Mouse (Mus musculus) lung, postnatal 0 days (tissue): ENCODE data around the gene Adam15. TPM values are rescaled to one million over a fixed set of nuclear protein-coding genes. Genes with fewer than 3 reads are reported as not detected.

Experiments used
- ATAC-seq: fragments of 200-750 bp; cut with Nextera tagmentation; 2 replicates; pipeline ENCODE4 v1.8.0; 2017; ENCODE audit warnings: moderate library complexity
- DNase-seq: peaks from one replicate; pipeline ENCODE4 v3.0.0-alpha.2; 2016; ENCODE audit warnings: low spot score
- H3K27ac ChIP-seq: fragments of 300-500 bp; sonication (generic); 2 replicates; pipeline ENCODE4 v1.5.1; 2014; ENCODE audit warnings: antibody characterized with exemption, mild to moderate bottlenecking, low read length, mixed read lengths
- H3K27me3 ChIP-seq: fragments of 300-500 bp; sonication (generic); replicated peaks from 2 replicates; pipeline ENCODE4 v1.6.1; 2014; ENCODE audit warnings: low read length, mixed read lengths; ENCODE audit not compliant: insufficient read depth
- H3K36me3 ChIP-seq: fragments of 300-500 bp; sonication (generic); 2 replicates; pipeline ENCODE4 v1.6.1; 2014; ENCODE audit warnings: low read length, mixed read lengths; ENCODE audit not compliant: insufficient read depth
- H3K4me1 ChIP-seq: fragments of 300-500 bp; sonication (generic); 2 replicates; pipeline ENCODE4 v1.6.1; 2014; ENCODE audit warnings: antibody characterized with exemption, low read depth, low read length, mixed read lengths; ENCODE audit not compliant: insufficient read depth
- H3K4me2 ChIP-seq: fragments of 300-500 bp; sonication (generic); replicated peaks from 2 replicates; pipeline ENCODE4 v1.6.1; 2014; ENCODE audit warnings: low read depth, mild to moderate bottlenecking, low read length, moderate library complexity, mixed read lengths
- H3K4me3 ChIP-seq: fragments of 300-500 bp; sonication (generic); 2 replicates; pipeline ENCODE4 v1.5.1; 2014; ENCODE audit warnings: low read depth, low read length
- H3K9ac ChIP-seq: fragments of 300-500 bp; sonication (generic); replicated peaks from 2 replicates; pipeline ENCODE4 v1.6.1; 2014; ENCODE audit warnings: low read depth, mild to moderate bottlenecking
- H3K9me3 ChIP-seq: fragments of 300-500 bp; sonication (generic); 2 replicates; pipeline ENCODE4 v1.6.1; 2016; ENCODE audit warnings: low read length, mixed read lengths
- CTCF ChIP-seq: IDR thresholded peaks from 2 replicates; pipeline ENCODE4 v1.5.1; 2016; ENCODE audit warnings: antibody characterized with exemption, mild to moderate bottlenecking
- EP300 ChIP-seq: IDR thresholded peaks from 2 replicates; pipeline ENCODE4 v1.6.1; 2016; ENCODE audit warnings: antibody characterized with exemption, mild to moderate bottlenecking, control low read depth
- whole genome bisulfite sequencing: fragments of 180-500 bp; shearing (Covaris S2); extraction: QIAGEN DNeasy Blood & Tissue Kit; methylation state at CpG from one replicate; pipeline ENCODE4 v1.1.7; 2014; 5-methylcytosine and 5-hydroxymethylcytosine counted together
- polyA plus RNA-seq: library from polyadenylated mRNA; unstranded; fragments of >200 nt; fragmentation: Nextera tagmentation; extraction: Ambion mirVana; gene quantifications from 2 replicates; pipeline ENCODE4 v1.2.1, GENCODE M21; 2015

The Adam15 gene
- polyA plus RNA-seq, 1 experiment from 2014 or later = 177 TPM

DNA sequence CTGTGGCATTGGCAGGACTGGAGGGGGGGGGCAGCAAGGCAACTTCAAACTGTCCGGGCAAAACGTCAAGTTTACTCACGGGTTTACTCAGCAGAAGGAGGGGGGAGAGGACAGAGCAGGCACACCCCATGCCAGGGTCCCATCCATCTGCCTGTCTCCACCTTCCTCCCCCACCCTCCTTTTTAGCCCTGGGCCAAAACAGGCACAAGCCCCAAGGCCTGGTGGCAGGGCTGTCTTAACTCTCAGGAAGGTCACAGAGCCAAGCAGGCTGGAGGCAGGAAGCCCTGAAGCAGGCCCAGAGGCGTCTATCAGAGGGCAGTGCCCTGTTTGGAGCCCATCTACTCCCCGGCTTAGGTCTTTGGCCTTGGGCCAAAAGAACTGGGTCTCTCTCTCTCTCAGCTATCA lies 40.3 kb upstream of the Adam15 start:
- Histone ChIP-seq H3K4me2 (peak overlapping the region; percentile 99), H3K4me3 (no peak overlapping the region), H3K27ac (peak overlapping the region; percentile 97; the same call in 1 of the 2 replicates), H3K9me3 (no peaks in the 10 kb centered on the region), H3K36me3 (no peaks in the 10 kb centered on the region), H3K4me1 (peaks cover 19% of the 10 kb centered on the region), H3K9ac (0 out of 2 replicates have a peak overlapping the region, but pooled peaks have one; percentile 8), H3K27me3 (no peaks in the 10 kb centered on the region)
- ATAC-seq (no peak), DNase-seq (peak; percentile 55)
- TF ChIP-seq CTCF (no peak), EP300 (no peak)
- WGBS = 18% methylated on average over 5 of the region's 5 CpGs

DNA sequence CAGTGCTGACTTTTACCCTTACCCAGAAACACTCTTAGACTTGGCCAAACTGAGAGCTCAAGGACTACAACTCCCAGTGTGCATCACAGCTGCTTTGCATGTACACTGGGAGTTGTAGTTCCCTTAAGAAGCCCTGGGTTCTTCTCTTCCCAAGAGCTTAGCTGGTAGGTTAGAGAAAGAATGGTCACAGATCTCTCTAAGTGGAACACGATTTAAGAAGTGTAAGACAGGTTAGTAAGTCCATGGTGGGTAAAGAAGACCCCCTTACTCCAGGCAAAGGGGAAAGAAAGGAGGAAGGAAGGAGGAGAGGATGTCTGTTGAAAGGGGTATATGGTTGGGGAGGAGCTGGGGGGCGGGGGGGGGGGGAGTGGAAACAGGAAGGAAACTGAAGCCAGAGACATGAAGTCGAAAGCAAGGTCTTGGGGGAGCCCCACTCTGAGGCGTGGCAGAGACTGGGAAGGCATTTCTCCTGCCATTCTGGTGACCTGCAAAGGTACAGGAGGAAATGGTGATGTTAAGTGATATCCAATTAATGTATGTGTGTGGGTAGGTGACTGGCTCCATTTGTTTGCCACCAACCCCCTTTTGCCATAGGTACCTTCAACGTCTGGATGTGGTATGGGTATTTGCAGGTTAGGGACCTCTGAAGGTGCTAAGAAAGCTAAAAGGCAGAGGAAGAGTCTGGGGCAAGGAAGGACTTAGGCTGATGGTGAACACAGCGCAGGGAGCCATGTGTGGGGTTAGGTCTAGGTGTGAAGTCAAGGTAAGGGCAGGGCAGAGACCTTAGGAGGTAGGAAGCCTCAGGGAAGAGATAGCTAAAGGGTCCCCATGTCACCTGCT lies 39.3 kb upstream of the Adam15 start:
- H3K4me3 ChIP-seq = no peak overlapping the region
- H3K27ac ChIP-seq = no peak overlapping the region; the same call in 1 of the 2 replicates
- peaks cover 18% of the 10 kb centered on the region for H3K4me1 ChIP-seq
- 53% methylated on average over 6 of the region's 6 CpGs for WGBS
- no peak overlapping the region for H3K9ac ChIP-seq
- H3K4me2 ChIP-seq = no peak overlapping the region
- H3K27me3 ChIP-seq = no peaks in the 10 kb centered on the region
- ATAC-seq (no peak), DNase-seq (peak; percentile 73)
- no peaks in the 10 kb centered on the region for H3K9me3 ChIP-seq
- H3K36me3 ChIP-seq = no peaks in the 10 kb centered on the region
- TF ChIP-seq EP300 = no peak
- TF ChIP-seq CTCF = no peak

DNA sequence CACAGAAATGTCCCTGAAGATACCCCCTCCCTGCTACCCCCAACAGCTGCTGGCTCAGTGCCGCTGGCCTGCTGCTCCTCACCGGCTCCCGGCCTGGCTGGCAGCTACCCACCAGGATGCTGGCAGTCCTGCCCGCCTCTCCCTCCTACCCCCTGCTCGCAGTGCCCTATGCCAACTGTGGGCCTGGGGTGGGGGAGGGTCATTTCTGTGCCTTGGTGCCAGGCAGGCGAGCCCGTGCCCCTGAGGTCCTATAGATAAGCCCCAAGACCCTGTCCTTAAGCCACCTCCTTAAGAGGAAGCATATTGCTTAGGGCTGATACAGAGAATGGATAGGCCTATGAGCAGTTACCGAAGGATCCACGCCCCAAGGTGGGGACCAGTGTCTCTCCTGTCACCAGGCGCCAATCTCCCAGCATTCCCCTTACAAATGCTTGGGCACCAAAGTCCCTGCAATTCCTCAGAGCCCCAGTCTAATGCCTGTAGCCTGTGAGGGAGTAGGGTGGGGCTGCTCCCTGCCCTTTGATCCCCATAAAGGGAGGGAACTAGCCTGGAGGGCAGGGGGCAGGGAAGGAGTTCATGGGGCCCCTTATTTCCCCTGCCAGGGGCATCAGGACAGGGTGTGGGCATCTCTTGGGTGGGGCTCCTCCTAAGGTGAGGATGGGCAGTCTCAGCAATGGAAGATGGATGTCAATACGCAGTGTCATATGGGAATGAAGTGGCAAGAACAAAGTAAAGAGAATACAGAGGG lies 38.5 kb upstream of the Adam15 start:
- Histone ChIP-seq H3K27ac (peak overlapping the region; percentile 72; the same call in 1 of the 2 replicates), H3K4me1 (peaks cover 18% of the 10 kb centered on the region), H3K4me3 (no peak overlapping the region), H3K4me2 (0 out of 2 replicates have a peak overlapping the region, but pooled peaks have one; percentile 17), H3K9me3 (no peaks in the 10 kb centered on the region), H3K36me3 (no peaks in the 10 kb centered on the region), H3K9ac (no peak overlapping the region), H3K27me3 (no peaks in the 10 kb centered on the region)
- ATAC-seq (no peak), DNase-seq (peak; percentile 67)
- 68% methylated on average over 10 of the region's 11 CpGs for WGBS
- TF ChIP-seq EP300 (no peak), CTCF (no peak)

DNA sequence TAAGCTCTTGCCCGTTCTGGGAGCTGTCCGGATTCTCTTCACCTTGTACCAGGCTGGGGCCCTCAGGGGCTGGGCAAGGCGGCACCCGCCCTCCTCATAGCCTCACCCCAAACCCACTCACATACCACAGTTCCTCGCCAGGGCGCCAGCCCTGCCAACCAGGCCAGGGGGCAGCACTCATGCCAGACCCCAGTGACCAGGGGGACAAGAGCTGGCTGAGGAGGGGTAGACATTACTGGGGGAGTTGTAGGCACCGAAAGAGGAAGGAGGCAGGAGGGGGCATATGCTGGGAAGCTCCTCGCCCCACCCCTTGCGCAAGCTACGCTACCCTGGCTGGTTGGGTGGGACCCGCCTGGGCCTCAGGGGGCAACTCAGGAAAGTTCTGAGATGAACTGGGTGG lies 37.8 kb upstream of the Adam15 start:
- no peak overlapping the region for H3K4me3 ChIP-seq
- peak; percentile 22 for DNase-seq
- H3K4me1 ChIP-seq = peaks cover 18% of the 10 kb centered on the region
- TF ChIP-seq CTCF (peak; percentile 22; the same call in 1 of the 2 replicates), EP300 (no peak)
- H3K9me3 ChIP-seq = no peaks in the 10 kb centered on the region
- H3K4me2 ChIP-seq = peak overlapping the region; percentile 40
- H3K27ac ChIP-seq = peak overlapping the region; percentile 72
- 61% methylated on average over 9 of the region's 11 CpGs for WGBS
- no peak overlapping the region for H3K9ac ChIP-seq
- no peaks in the 10 kb centered on the region for H3K36me3 ChIP-seq
- no peaks in the 10 kb centered on the region for H3K27me3 ChIP-seq
- no peak for ATAC-seq

DNA sequence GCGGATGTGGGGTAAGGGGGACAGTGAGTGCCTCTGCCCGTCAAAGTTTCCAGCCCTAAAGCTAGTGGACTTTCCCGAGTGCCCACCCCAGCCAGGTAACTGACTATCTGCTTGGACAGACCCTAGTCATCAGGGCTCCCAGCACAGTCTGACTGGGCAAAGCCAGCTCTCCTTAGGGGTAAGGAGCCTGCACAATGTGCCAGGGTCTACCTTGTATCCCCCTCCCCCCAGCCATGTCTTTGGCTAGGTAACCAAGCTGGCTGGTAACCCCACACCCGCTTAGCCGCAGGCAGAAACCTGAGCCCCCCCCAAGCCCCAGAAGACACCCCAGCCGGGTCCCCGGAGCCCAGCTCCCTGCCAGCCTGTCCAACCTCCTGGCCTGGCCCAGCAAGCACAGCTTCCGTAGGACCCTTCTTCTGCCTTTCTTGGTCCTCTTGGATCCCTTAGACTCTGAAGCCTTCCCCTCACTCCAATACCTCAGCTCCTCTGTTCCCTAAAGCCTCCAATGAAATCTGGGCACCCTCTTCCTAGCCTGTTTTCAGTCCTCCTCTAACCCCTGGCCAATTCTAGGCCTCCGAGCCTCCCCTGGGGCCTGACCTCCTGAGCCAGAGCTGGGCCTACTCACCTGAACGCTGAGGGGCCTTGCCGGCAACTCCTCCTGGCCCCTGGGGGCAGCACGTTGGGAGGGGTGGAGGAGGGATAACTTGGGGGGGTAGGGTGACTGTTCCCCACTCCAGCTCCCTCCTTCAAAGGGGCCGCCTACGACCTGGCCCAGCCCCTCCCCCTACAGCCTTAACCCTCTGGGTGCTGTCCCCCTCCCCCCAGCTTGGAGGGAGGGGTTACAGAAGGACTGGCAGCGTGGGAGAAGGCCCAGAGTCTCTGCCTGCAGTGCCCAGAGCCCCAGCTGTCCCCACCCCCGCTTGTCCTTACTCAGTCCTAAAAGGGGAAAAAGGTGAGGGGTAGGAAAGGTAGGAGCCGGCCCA lies 36.9 kb upstream of the Adam15 start:
- Histone ChIP-seq H3K27ac (peak overlapping the region; percentile 72), H3K9me3 (no peaks in the 10 kb centered on the region), H3K4me2 (peak overlapping the region; percentile 40), H3K4me1 (peaks cover 18% of the 10 kb centered on the region), H3K27me3 (no peaks in the 10 kb centered on the region), H3K4me3 (no peak overlapping the region), H3K36me3 (no peaks in the 10 kb centered on the region), H3K9ac (no peak overlapping the region)
- WGBS = 51% methylated on average over 17 of the region's 17 CpGs
- DNase-seq = no peak
- TF ChIP-seq EP300 (no peak), CTCF (no peak)
- ATAC-seq = no peak
